Mouse (Mus musculus) subcutaneous adipose tissue, adult 2 months (tissue): ENCODE data around the gene Olfr544. TPM values are rescaled to one million over a fixed set of nuclear protein-coding genes. Genes with fewer than 3 reads are reported as not detected.

Source experiments
- polyA plus RNA-seq: library from polyadenylated mRNA; depleted of rRNA; stranded (reverse); fragments of >200 nt; gene quantifications from 2 replicates; pipeline ENCODE4 v1.2.3, GENCODE M21; 2012; ENCODE audit warnings: low replicate concordance; rRNA removed

Olfr544 gene
- not detected in 2 replicates for polyA plus RNA-seq

GRCm38 (mm10) chr7:102488161-102488560 lies at the start of gene Olfr544:
Gene Olfr544 (minus strand): TSS chr7:102488313.

DNA sequence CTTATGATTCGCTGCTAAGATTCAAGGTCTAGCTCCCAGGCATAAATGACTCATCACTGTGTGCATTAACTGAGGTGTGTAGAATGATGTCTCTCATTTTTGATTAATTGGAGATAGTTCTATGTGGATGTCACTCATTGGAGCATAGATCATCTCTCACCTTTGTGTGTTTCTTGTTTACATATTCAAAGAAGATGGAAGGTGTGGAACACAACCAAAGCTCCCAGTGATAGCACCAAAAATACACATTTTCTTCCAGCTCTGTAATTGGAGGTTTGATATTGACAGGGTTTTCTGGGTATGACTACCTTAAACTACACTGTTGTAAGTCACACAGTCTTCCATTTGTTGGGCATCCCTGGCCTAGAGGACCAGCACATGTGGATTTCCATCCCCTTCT lies 46.3 kb upstream of the Olfr544 start, which contains the start of gene Olfr547:
Gene Olfr547, plus strand, starts transcription at position 301 of the 400 bp plus-strand sequence.

DNA sequence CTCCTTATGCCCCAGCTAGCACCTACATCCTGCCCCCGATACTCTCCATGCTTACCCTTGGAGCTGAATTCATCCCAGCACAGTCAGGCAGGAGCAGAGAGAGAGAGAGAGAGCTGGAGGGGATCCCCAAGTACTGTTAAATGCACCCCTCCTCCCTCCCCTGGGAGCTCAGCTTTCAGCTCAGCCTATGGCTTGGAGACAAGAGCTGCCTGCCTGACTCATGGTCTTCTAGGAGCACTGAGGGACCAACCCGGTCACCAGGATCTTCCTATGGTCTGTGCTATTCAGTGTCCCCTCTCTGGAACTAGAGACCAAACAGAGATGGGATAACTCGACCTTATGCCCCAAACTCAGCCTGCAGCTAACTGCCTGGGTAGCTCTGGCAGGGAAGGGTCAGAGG lies 11.4 kb upstream of the Olfr544 start, which contains the start of gene Olfr545:
Gene Olfr545, minus strand, starts transcription at position 101 of the 400 bp plus-strand sequence.

GRCm38 (mm10) chr7:102481579-102481978 lies 6.5 kb downstream of the Olfr544 start, which contains the start of gene Olfr543:
Gene Olfr543 (minus strand): TSS chr7:102481679.

GRCm38 (mm10) chr7:102441657-102442391 lies 46.3 kb downstream of the Olfr544 start, which contains the start of gene Rrm1:
Gene Rrm1 (plus strand): TSS chr7:102441695.

Other genes with a start within 250 kb of the Olfr544 start
- gene Rhog, start 232.3 kb downstream of the Olfr544 start, polyA plus RNA-seq: 80.6 and 108 TPM in 2 replicates
- 62.2 and 89.1 TPM in 2 replicates for gene Stim1, start 220.5 kb downstream of the Olfr544 start, polyA plus RNA-seq
- gene Rrm1, start 46.6 kb downstream of the Olfr544 start, polyA plus RNA-seq: 5.9 and 22.5 TPM in 2 replicates
- gene Olfr543, start 6.6 kb downstream of the Olfr544 start, polyA plus RNA-seq: not detected in 2 replicates
- not detected in 2 replicates for gene Olfr545, start 11.3 kb upstream of the Olfr544 start, polyA plus RNA-seq
- gene Olfr547, start 46.4 kb upstream of the Olfr544 start, polyA plus RNA-seq: not detected in 2 replicates
- gene Olfr548-ps1, start 52.6 kb upstream of the Olfr544 start, polyA plus RNA-seq: not detected in 2 replicates
- gene Olfr549, start 61.6 kb upstream of the Olfr544 start, polyA plus RNA-seq: not detected in 2 replicates
- gene Trim21, start 77.2 kb upstream of the Olfr544 start, polyA plus RNA-seq: 7.0 and 10.4 TPM in 2 replicates
- not detected in 2 replicates for gene Olfr550, start 83.1 kb upstream of the Olfr544 start, polyA plus RNA-seq
- gene Olfr551, start 103.6 kb upstream of the Olfr544 start, polyA plus RNA-seq: not detected in 2 replicates
- gene Olfr552, start 109.5 kb upstream of the Olfr544 start, polyA plus RNA-seq: not detected in 2 replicates
- not detected in 2 replicates for gene Olfr553, start 129.9 kb upstream of the Olfr544 start, polyA plus RNA-seq
- not detected in 2 replicates for gene Olfr554, start 150.1 kb upstream of the Olfr544 start, polyA plus RNA-seq
- gene Olfr555, start 170.5 kb upstream of the Olfr544 start, polyA plus RNA-seq: not detected in 2 replicates
- not detected in 2 replicates for gene Olfr556, start 176.6 kb upstream of the Olfr544 start, polyA plus RNA-seq
- 41.4 and 44.2 TPM in 2 replicates for gene Trim68, start 199.0 kb upstream of the Olfr544 start, polyA plus RNA-seq
- gene Olfr557, start 207.6 kb upstream of the Olfr544 start, polyA plus RNA-seq: not detected in 2 replicates
- 9.2 and 10.1 TPM in 2 replicates for gene Olfr558, start 213.9 kb upstream of the Olfr544 start, polyA plus RNA-seq
- not detected in 2 replicates for gene Olfr33, start 230.8 kb upstream of the Olfr544 start, polyA plus RNA-seq
- gene Olfr559, start 239.2 kb upstream of the Olfr544 start, polyA plus RNA-seq: not detected in 2 replicates